Mouse (Mus musculus) layer of hippocampus, postnatal 10 days (tissue): ENCODE data around the gene Adam4. TPM values are rescaled to one million over a fixed set of nuclear protein-coding genes. Genes with fewer than 3 reads are reported as not detected.
A peak's percentile ranks its signal among the peaks of the same experiment; 100 is the strongest.
"Not testable (repeated sequence)": the region's sequence is repeated elsewhere in the genome, so short reads cannot be mapped to it uniquely, and the experiment has no call there.

Source experiments
- DNase-seq, 2 experiments: peaks; one replicate each; pipeline ENCODE4 v3.0.0; 2021; ENCODE audit warnings: low spot score in 2 of 2
- long read RNA-seq: library from polyadenylated mRNA; stranded (forward); transcript quantifications from one replicate; pipeline ENCODE4 v2.0.0, GENCODE M21; 2023
- total RNA-seq, 2 experiments: library from RNA; stranded (reverse); gene quantifications; 2 replicates each; pipeline ENCODE4 v1.2.3; 2021

The Adam4 gene
- 1 to 10 TPM; 1.9 to 3.2 TPM for total RNA-seq
- long read RNA-seq: 0 reads

GRCm38 (mm10) chr12:81421846-81422245 lies at the start of gene Adam4:
Gene Adam4, minus strand, starts transcription at chr12:81421946.
- DNase-seq: no peak

DNA sequence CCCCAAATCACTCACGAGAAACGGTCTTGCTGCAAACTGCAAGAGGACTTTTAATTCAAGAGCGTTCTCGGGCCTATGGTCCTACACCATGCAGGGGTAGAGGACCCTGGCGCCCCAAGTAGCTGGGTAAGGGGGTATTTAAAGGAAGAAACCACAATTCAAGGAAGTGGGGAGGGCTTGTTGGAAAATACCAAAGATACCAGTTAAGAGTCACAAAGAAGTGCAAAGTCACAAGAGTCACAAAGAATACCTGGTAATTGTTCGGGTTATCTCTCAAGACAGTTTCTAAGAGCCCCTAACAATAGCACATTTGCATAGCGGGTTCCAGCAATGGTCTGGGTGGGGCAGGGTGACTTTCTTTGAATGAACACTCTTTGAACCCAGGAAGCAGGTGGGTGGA lies 37.3 kb upstream of the Adam4 start:
- not testable (repeated sequence) for DNase-seq

- DNase-seq: not testable (repeated sequence)
Observed at GRCm38 (mm10) chr12:81438985-81439384, 17.2 kb upstream of the Adam4 start.

GRCm38 (mm10) chr12:81434778-81435177 lies 13.0 kb upstream of the Adam4 start:
- not testable (repeated sequence) for DNase-seq

- no peak for DNase-seq
Observed at GRCm38 (mm10) chr12:81413211-81413610, 8.5 kb downstream of the Adam4 start.

DNA sequence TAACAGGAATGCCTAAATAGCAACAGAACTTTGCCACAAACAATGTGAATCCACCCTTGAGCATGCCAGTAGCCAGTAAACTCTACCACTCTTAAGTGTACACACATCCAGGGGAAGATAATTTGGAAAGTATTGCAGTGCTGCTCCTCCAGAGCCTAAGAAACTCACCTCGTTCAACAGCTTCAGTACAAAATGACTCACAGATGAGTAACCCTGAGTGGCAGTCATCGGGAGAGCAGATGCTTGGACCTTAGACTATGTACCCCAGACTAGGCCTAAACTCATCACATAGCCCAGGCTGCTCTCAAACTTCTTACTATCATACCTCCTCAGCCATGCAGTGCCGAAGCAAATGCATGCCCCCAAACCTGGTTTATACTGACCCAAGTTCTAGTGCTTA lies 12.8 kb downstream of the Adam4 start:
- no peak for DNase-seq

DNA sequence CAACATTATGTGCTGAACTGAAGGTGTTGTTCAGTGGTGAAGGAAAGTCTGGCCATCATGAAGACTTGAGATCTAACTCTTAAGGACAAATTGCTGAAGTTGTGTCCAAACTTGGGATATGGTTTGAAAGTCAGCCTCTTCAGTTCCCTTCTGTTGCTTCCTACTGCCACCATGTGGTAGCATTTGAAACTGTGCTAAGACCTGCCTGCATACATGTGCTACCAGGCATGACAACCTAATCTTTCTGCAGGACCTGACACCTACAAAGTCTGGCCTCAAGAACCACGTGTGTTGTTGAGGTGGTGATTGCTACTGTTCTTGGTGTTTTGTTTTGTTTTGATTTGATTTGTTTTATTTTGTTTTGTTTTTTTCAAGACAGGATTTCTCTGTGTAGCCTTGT lies 19.6 kb downstream of the Adam4 start:
- peak; percentile 78 to 82 for DNase-seq

GRCm38 (mm10) chr12:81379364-81379763 lies 42.4 kb downstream of the Adam4 start, which contains the start of gene Gm4787:
Gene Gm4787, minus strand, starts transcription at chr12:81379464.
- not testable (repeated sequence) for DNase-seq

Other genes with a start within 250 kb of the Adam4 start
- gene Slc8a3, start 88.8 kb downstream of the Adam4 start, total RNA-seq: 10 to 100 TPM; 20.7 to 28.5 TPM
- 1 to 10 TPM; 1.4 to 3.0 TPM for gene Gm4787, start 42.5 kb downstream of the Adam4 start, total RNA-seq
- 10 to 100 TPM; 35.9 to 49.9 TPM for gene Cox16, start 63.2 kb upstream of the Adam4 start, total RNA-seq
- gene Gm20498, start 111.0 kb upstream of the Adam4 start, total RNA-seq: 10 to 100 TPM; 42.1 to 42.7 TPM
- 10 to 100 TPM; 19.8 to 21.6 TPM for gene Synj2bp, start 111.0 kb upstream of the Adam4 start, total RNA-seq
- under 1 TPM; 0.23 to 0.29 TPM for gene Adam21, start 146.5 kb upstream of the Adam4 start, total RNA-seq
- 10 to 100 TPM; 25.1 to 26.2 TPM for gene Med6, start 173.1 kb upstream of the Adam4 start, total RNA-seq
- gene Ttc9, start 209.3 kb upstream of the Adam4 start, total RNA-seq: 10 to 100 TPM; 65.3 to 65.5 TPM